Mouse (Mus musculus): ENCODE data around the gene Gadl1.

DNA sequence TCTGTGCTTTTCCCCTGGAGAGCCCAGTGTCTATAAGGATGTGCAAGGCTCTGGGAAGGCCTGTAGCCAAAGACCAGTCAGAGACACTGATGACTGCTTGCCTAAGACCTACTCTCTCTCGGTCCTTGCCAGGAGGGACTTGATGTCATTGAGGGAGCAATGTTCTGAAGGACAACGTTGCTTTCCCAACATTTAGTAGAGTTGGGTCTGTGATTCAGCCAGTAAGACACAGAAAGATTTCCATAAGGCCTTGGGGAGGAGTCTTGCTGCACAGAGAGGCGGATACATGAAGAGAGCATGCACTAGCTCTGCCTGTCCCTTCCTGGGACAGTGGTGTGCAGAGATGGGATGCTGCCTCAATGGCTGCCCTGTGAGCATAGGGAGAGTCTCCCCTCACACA, 107.8 kb downstream of the Gadl1 start:
- TF ChIP-seq POLR2A (IDR thresholded peaks at IDR 0.05; ENCODE audit: control insufficient read depth in 1 of 2, insufficient read depth in 1 of 2, low read depth in 1 of 2, low read length in 2 of 2, poor library complexity in 1 of 2), result no peak
- TF ChIP-seq EP300 (IDR thresholded peaks at IDR 0.05; ENCODE audit: low read depth in 1 of 2, low read length in 2 of 2), result no peak
- no peak for TF ChIP-seq NRF1 (IDR thresholded peaks at IDR 0.05; ENCODE audit: insufficient read depth, low read depth, low read length, poor library complexity, severe bottlenecking)
- TF ChIP-seq CHD2 (IDR thresholded peaks at IDR 0.05; ENCODE audit: low read length), result no peak
- no peak for TF ChIP-seq E2F4 (IDR thresholded peaks at IDR 0.05; ENCODE audit: borderline replicate concordance, low read depth, low read length)
- no peak for TF ChIP-seq CTCF (IDR thresholded peaks at IDR 0.05 in 2 of 3, conservative IDR thresholded peaks at IDR 0.05 in 1 of 3; ENCODE audit: control insufficient read depth in 1 of 3, insufficient read depth in 1 of 3, low read depth in 2 of 3, low read length in 3 of 3, poor library complexity in 1 of 3, severe bottlenecking in 1 of 3)
- no peak for TF ChIP-seq HCFC1 (IDR thresholded peaks at IDR 0.05; ENCODE audit: low read depth, low read length)
- TF ChIP-seq ZKSCAN1 (IDR thresholded peaks at IDR 0.05; ENCODE audit: low read depth, low read length), result no peak
- no peak for TF ChIP-seq GATA1 (IDR thresholded peaks at IDR 0.05; ENCODE audit: low read depth, low read length)
